Mouse (Mus musculus) hindbrain, postnatal 0 days (tissue): ENCODE data around the gene Gm37240. TPM values are rescaled to one million over a fixed set of nuclear protein-coding genes. Genes with fewer than 3 reads are reported as not detected.

Experiments
- ATAC-seq: fragments of 200-750 bp; cut with Nextera tagmentation; 2 replicates; pipeline ENCODE4 v1.8.0; 2017; ENCODE audit warnings: mild to moderate bottlenecking, moderate TSS enrichment, moderate library complexity
- DNase-seq: peaks from one replicate; pipeline ENCODE4 v3.0.0-alpha.2; 2015; ENCODE audit warnings: low spot score
- H3K27ac ChIP-seq: fragments of 300-500 bp; sonication (generic); 2 replicates; pipeline ENCODE4 v1.5.1; 2014; ENCODE audit warnings: mild to moderate bottlenecking
- H3K27me3 ChIP-seq: fragments of 300-500 bp; sonication (generic); 2 replicates; pipeline ENCODE4 v1.6.1; 2014; ENCODE audit warnings: low read length, mixed read lengths; ENCODE audit not compliant: insufficient read depth
- H3K36me3 ChIP-seq: fragments of 300-500 bp; sonication (generic); 2 replicates; pipeline ENCODE4 v1.6.1; 2014; ENCODE audit warnings: low read length, mixed read lengths; ENCODE audit not compliant: insufficient read depth
- H3K4me1 ChIP-seq: fragments of 300-500 bp; sonication (generic); 2 replicates; pipeline ENCODE4 v1.6.1; 2014; ENCODE audit warnings: antibody characterized with exemption, low read length, mixed read lengths; ENCODE audit not compliant: insufficient read depth
- H3K4me2 ChIP-seq: fragments of 300-500 bp; sonication (generic); 2 replicates; pipeline ENCODE4 v1.6.1; 2014; ENCODE audit warnings: low read depth, mild to moderate bottlenecking, low read length, moderate library complexity, mixed read lengths
- H3K4me3 ChIP-seq: fragments of 300-500 bp; sonication (generic); 2 replicates; pipeline ENCODE4 v1.5.1; 2014; ENCODE audit warnings: low read length
- H3K9ac ChIP-seq: fragments of 300-500 bp; sonication (generic); replicated peaks from 2 replicates; pipeline ENCODE4 v1.6.1; 2014; ENCODE audit warnings: mild to moderate bottlenecking, low read length, moderate library complexity, mixed read lengths
- H3K9me3 ChIP-seq: fragments of 300-500 bp; sonication (generic); 2 replicates; pipeline ENCODE4 v1.6.1; 2016; ENCODE audit warnings: low read length, mixed read lengths
- CTCF ChIP-seq: IDR thresholded peaks from 2 replicates; pipeline ENCODE4 v1.5.1; 2016; ENCODE audit warnings: antibody characterized with exemption, control low read depth, low read depth
- WGBS: fragments of 180-500 bp; shearing (Covaris S2); extraction: QIAGEN DNeasy Blood & Tissue Kit; methylation state at CpG from one replicate; pipeline ENCODE4 v1.1.7; 2014; 5-methylcytosine and 5-hydroxymethylcytosine counted together
- polyA plus RNA-seq: library from polyadenylated mRNA; unstranded; fragments of >200 nt; fragmentation: Nextera tagmentation; extraction: Ambion mirVana; gene quantifications from 2 replicates; pipeline ENCODE4 v1.2.1, GENCODE M21; 2015
- total RNA-seq: library from RNA; depleted of rRNA; stranded (reverse); fragments of >200 nt; gene quantifications from 2 replicates; pipeline ENCODE4 v1.2.3, GENCODE M21; 2014

Gm37240 gene
- total and polyA plus RNA-seq, 2 experiments from 2014 or later, result 1.5 TPM; not detected in 1

GRCm38 (mm10) chr3:85633733-85634132, 253.6 kb downstream of the Gm37240 start:
- Histone ChIP-seq H3K9me3 (no peaks in the 10 kb centered on the region), H3K4me1 (no peaks in the 10 kb centered on the region), H3K36me3 (no peaks in the 10 kb centered on the region), H3K4me3 (no peak overlapping the region), H3K27me3 (no peaks in the 10 kb centered on the region), H3K9ac (no peak overlapping the region), H3K4me2 (no peak overlapping the region), H3K27ac (no peak overlapping the region)
- no peak for TF ChIP-seq CTCF
- WGBS, result 92% methylated on average over 2 of the region's 2 CpGs
- DNase-seq, result no peak
- no peak for ATAC-seq

- Histone ChIP-seq H3K27me3 (no peaks in the 10 kb centered on the region), H3K9me3 (no peaks in the 10 kb centered on the region), H3K9ac (no peak overlapping the region), H3K4me3 (no peak overlapping the region), H3K4me2 (no peak overlapping the region), H3K27ac (no peak overlapping the region), H3K36me3 (no peaks in the 10 kb centered on the region), H3K4me1 (no peaks in the 10 kb centered on the region)
- 91% methylated on average over 4 of the region's 4 CpGs for WGBS
- DNase-seq (no peak), ATAC-seq (no peak)
- TF ChIP-seq CTCF, result no peak
Measured at GRCm38 (mm10) chr3:85629895-85630510, 257.3 kb downstream of the Gm37240 start.

GRCm38 (mm10) chr3:85619751-85620150, 267.6 kb downstream of the Gm37240 start:
- Histone ChIP-seq H3K9me3 (no peaks in the 10 kb centered on the region), H3K27ac (no peak overlapping the region), H3K36me3 (no peaks in the 10 kb centered on the region), H3K4me1 (no peaks in the 10 kb centered on the region), H3K4me2 (no peak overlapping the region), H3K27me3 (no peaks in the 10 kb centered on the region), H3K9ac (no peak overlapping the region), H3K4me3 (no peak overlapping the region)
- DNase-seq (no peak), ATAC-seq (no peak)
- TF ChIP-seq CTCF, result no peak
- 95% methylated on average over 1 of the region's 1 CpGs for WGBS

- no peaks in the 10 kb centered on the region for H3K4me1 ChIP-seq
- DNase-seq (no peak), ATAC-seq (no peak)
- H3K4me2 ChIP-seq, result no peak overlapping the region
- no peaks in the 10 kb centered on the region for H3K27me3 ChIP-seq
- H3K4me3 ChIP-seq, result no peak overlapping the region
- no peaks in the 10 kb centered on the region for H3K36me3 ChIP-seq
- H3K27ac ChIP-seq, result no peak overlapping the region
- TF ChIP-seq CTCF, result no peak
- WGBS, result 75% methylated on average over 5 of the region's 5 CpGs
- no peaks in the 10 kb centered on the region for H3K9me3 ChIP-seq
- H3K9ac ChIP-seq, result no peak overlapping the region
Measured at GRCm38 (mm10) chr3:85619345-85619744, 268.0 kb downstream of the Gm37240 start.

- peak; percentile 18; the same call in 1 of the 2 replicates for TF ChIP-seq CTCF
- 83% methylated on average over 6 of the region's 6 CpGs for WGBS
Measured at GRCm38 (mm10) chr3:85618885-85619284, 268.4 kb downstream of the Gm37240 start.

GRCm38 (mm10) chr3:85616389-85616788, 270.9 kb downstream of the Gm37240 start:
- DNase-seq (no peak), ATAC-seq (no peak)
- H3K27ac ChIP-seq, result no peak overlapping the region
- no peaks in the 10 kb centered on the region for H3K9me3 ChIP-seq
- 86% methylated on average over 1 of the region's 1 CpGs for WGBS
- TF ChIP-seq CTCF, result no peak
- H3K4me3 ChIP-seq, result no peak overlapping the region
- no peaks in the 10 kb centered on the region for H3K27me3 ChIP-seq
- no peaks in the 10 kb centered on the region for H3K4me1 ChIP-seq
- H3K36me3 ChIP-seq, result no peaks in the 10 kb centered on the region
- no peak overlapping the region for H3K4me2 ChIP-seq
- H3K9ac ChIP-seq, result no peak overlapping the region

More at GRCm38 (mm10) chr3:85618885-85619284, 268.4 kb downstream of the Gm37240 start:
- Histone ChIP-seq H3K4me1 (no peaks in the 10 kb centered on the region), H3K27ac (no peak overlapping the region), H3K4me3 (no peak overlapping the region), H3K27me3 (no peaks in the 10 kb centered on the region), H3K4me2 (no peak overlapping the region), H3K9me3 (no peaks in the 10 kb centered on the region), H3K9ac (no peak overlapping the region), H3K36me3 (no peaks in the 10 kb centered on the region)
- no peak for ATAC-seq
- no peak for DNase-seq

GRCm38 (mm10) chr3:85607753-85608152, 279.6 kb downstream of the Gm37240 start:
- no peak for TF ChIP-seq CTCF
- 94% methylated on average over 2 of the region's 2 CpGs for WGBS
- Histone ChIP-seq H3K27me3 (no peaks in the 10 kb centered on the region), H3K9me3 (no peaks in the 10 kb centered on the region), H3K36me3 (no peaks in the 10 kb centered on the region), H3K4me1 (no peaks in the 10 kb centered on the region), H3K4me3 (no peak overlapping the region), H3K4me2 (no peak overlapping the region), H3K9ac (no peak overlapping the region), H3K27ac (no peak overlapping the region)
- DNase-seq (no peak), ATAC-seq (no peak)
